Mouse (Mus musculus): ENCODE measurements around the gene Afg1l. TPM values are rescaled to one million over a fixed set of nuclear protein-coding genes. Genes with fewer than 3 reads are reported as not detected.

Afg1l gene
- polyA plus RNA-seq, 1 experiment from 2014 or later, result 5.4 TPM

- no peak for ATAC-seq (ENCODE audit: low FRiP score)
- H3K36me3 ChIP-seq, result peaks cover 10% of the 10 kb centered on the region
- H3K4me2 ChIP-seq (replicated peaks), result no peak overlapping the region
- 63% methylated on average over 15 of the region's 15 CpGs for WGBS
- no peaks in the 10 kb centered on the region for H3K9me3 ChIP-seq (replicated peaks)
- H3K4me3 ChIP-seq, result no peak overlapping the region
- H3K27ac ChIP-seq, result no peak overlapping the region
- H3K27me3 ChIP-seq, result peaks cover 13% of the 10 kb centered on the region
- peaks cover 21% of the 10 kb centered on the region for H3K4me1 ChIP-seq
- H3K9ac ChIP-seq, result no peak overlapping the region
These were observed 208.9 kb downstream of the Afg1l start for GRCm38 (mm10) chr10:42269281-42270025.

- 0 out of 2 replicates have a peak, but pooled peaks cover 10% of the 10 kb centered on the region for H3K4me1 ChIP-seq
- H3K27me3 ChIP-seq, result no peaks in the 10 kb centered on the region
- no peak overlapping the region for H3K27ac ChIP-seq
- no peak overlapping the region for H3K4me3 ChIP-seq
- no peaks in the 10 kb centered on the region for H3K9me3 ChIP-seq (replicated peaks)
- H3K9ac ChIP-seq, result no peak overlapping the region
- H3K36me3 ChIP-seq, result peaks cover 10% of the 10 kb centered on the region
- 84% methylated on average over 5 of the region's 5 CpGs for WGBS
- no peak for ATAC-seq (ENCODE audit: low FRiP score)
- no peak overlapping the region for H3K4me2 ChIP-seq (replicated peaks)
These were observed 210.4 kb downstream of the Afg1l start for GRCm38 (mm10) chr10:42267811-42268545.

GRCm38 (mm10) chr10:42265021-42265689, 213.2 kb downstream of the Afg1l start:
- Histone ChIP-seq H3K9ac (no peak overlapping the region), H3K27me3 (no peaks in the 10 kb centered on the region), H3K4me1 (0 out of 2 replicates have a peak, but pooled peaks cover 3% of the 10 kb centered on the region), H3K27ac (no peak overlapping the region), H3K36me3 (peaks cover 10% of the 10 kb centered on the region), H3K4me2 (replicated peaks) (no peak overlapping the region), H3K9me3 (replicated peaks) (no peaks in the 10 kb centered on the region), H3K4me3 (no peak overlapping the region)
- WGBS, result 95% methylated on average over 11 of the region's 11 CpGs
- ATAC-seq (ENCODE audit: low FRiP score), result no peak

- 81% methylated on average over 5 of the region's 5 CpGs for WGBS
- no peaks in the 10 kb centered on the region for H3K4me1 ChIP-seq
- H3K9me3 ChIP-seq (replicated peaks), result no peaks in the 10 kb centered on the region
- H3K9ac ChIP-seq, result no peak overlapping the region
- H3K27ac ChIP-seq, result no peak overlapping the region
- no peak overlapping the region for H3K4me2 ChIP-seq (replicated peaks)
- peaks cover 10% of the 10 kb centered on the region for H3K36me3 ChIP-seq
- no peaks in the 10 kb centered on the region for H3K27me3 ChIP-seq
- no peak for ATAC-seq (ENCODE audit: low FRiP score)
- no peak overlapping the region for H3K4me3 ChIP-seq
These were observed 214.2 kb downstream of the Afg1l start for GRCm38 (mm10) chr10:42264195-42264594.

GRCm38 (mm10) chr10:42263701-42264100, 214.7 kb downstream of the Afg1l start:
- H3K4me3 ChIP-seq, result no peak overlapping the region
- H3K4me1 ChIP-seq, result no peaks in the 10 kb centered on the region
- no peaks in the 10 kb centered on the region for H3K27me3 ChIP-seq
- H3K9ac ChIP-seq, result no peak overlapping the region
- H3K9me3 ChIP-seq (replicated peaks), result no peaks in the 10 kb centered on the region
- 77% methylated on average over 8 of the region's 8 CpGs for WGBS
- no peak for ATAC-seq (ENCODE audit: low FRiP score)
- no peak overlapping the region for H3K4me2 ChIP-seq (replicated peaks)
- peaks cover 10% of the 10 kb centered on the region for H3K36me3 ChIP-seq
- no peak overlapping the region for H3K27ac ChIP-seq

Other genes starting within 250 kb of the Afg1l start
- gene Foxo3, start 201.8 kb downstream of the Afg1l start, polyA plus RNA-seq (2016; fragmentation: Nextera tagmentation; extraction: Ambion mirVana), result 4.2 and 5.0 TPM in 2 replicates
- 242 and 249 TPM in 2 replicates for gene Snx3, start 23.5 kb upstream of the Afg1l start, polyA plus RNA-seq (2016; fragmentation: Nextera tagmentation; extraction: Ambion mirVana)
- 1.1 and 2.1 TPM in 2 replicates for gene Nr2e1, start 105.1 kb upstream of the Afg1l start, polyA plus RNA-seq (2016; fragmentation: Nextera tagmentation; extraction: Ambion mirVana)
- gene Ostm1, start 105.3 kb upstream of the Afg1l start, polyA plus RNA-seq (2016; fragmentation: Nextera tagmentation; extraction: Ambion mirVana), result 24.9 TPM in 2 replicates